Mouse (Mus musculus): ENCODE measurements around the gene Nwd1.
A peak's percentile ranks its signal among the peaks of the same experiment; 100 is the strongest.

Gene Nwd1

GRCm38 (mm10) chr8:72698349-72698926, 51.9 kb downstream of the Nwd1 start:
- DNase-seq (ENCODE audit: low read depth, low spot score): no peak

GRCm38 (mm10) chr8:72712569-72712968, 66.1 kb downstream of the Nwd1 start:
- no peak for DNase-seq (ENCODE audit: low read depth, low spot score)

GRCm38 (mm10) chr8:72716594-72716993, 70.1 kb downstream of the Nwd1 start:
- DNase-seq (ENCODE audit: low read depth, low spot score): no peak

GRCm38 (mm10) chr8:72720541-72720940, 74.0 kb downstream of the Nwd1 start:
- no peak for DNase-seq (ENCODE audit: low read depth, low spot score)

GRCm38 (mm10) chr8:72722769-72723650, 76.5 kb downstream of the Nwd1 start, which contains the start of gene Sin3b:
Gene Sin3b, plus strand, starts transcription at chr8:72723285.
- peak; percentile 90 for DNase-seq (ENCODE audit: low read depth, low spot score)

- DNase-seq (ENCODE audit: low read depth, low spot score): no peak
Observed at GRCm38 (mm10) chr8:72723651-72724001, 77.1 kb downstream of the Nwd1 start.

GRCm38 (mm10) chr8:72728636-72729035, 82.1 kb downstream of the Nwd1 start:
- no peak for DNase-seq (ENCODE audit: low read depth, low spot score)

GRCm38 (mm10) chr8:72735001-72735400, 88.5 kb downstream of the Nwd1 start:
- DNase-seq (ENCODE audit: low read depth, low spot score): no peak

- no peak for DNase-seq (ENCODE audit: low read depth, low spot score)
Observed at GRCm38 (mm10) chr8:72736868-72737267, 90.4 kb downstream of the Nwd1 start.

- peak; percentile 21 for DNase-seq (ENCODE audit: low read depth, low spot score)
Observed at GRCm38 (mm10) chr8:72746061-72746460, 99.5 kb downstream of the Nwd1 start.

- no peak for DNase-seq (ENCODE audit: low read depth, low spot score)
Observed at GRCm38 (mm10) chr8:72749846-72750245, 103.3 kb downstream of the Nwd1 start.

GRCm38 (mm10) chr8:72750266-72750665, 103.8 kb downstream of the Nwd1 start:
- DNase-seq (ENCODE audit: low read depth, low spot score): no peak

- DNase-seq (ENCODE audit: low read depth, low spot score): no peak
Observed at GRCm38 (mm10) chr8:72751126-72751525, 104.6 kb downstream of the Nwd1 start.

GRCm38 (mm10) chr8:72752289-72752688, 105.8 kb downstream of the Nwd1 start:
- DNase-seq (ENCODE audit: low read depth, low spot score): no peak

- DNase-seq (ENCODE audit: low read depth, low spot score): no peak
Observed at GRCm38 (mm10) chr8:72753165-72753564, 106.7 kb downstream of the Nwd1 start.

- no peak for DNase-seq (ENCODE audit: low read depth, low spot score)
Observed at GRCm38 (mm10) chr8:72753781-72754180, 107.3 kb downstream of the Nwd1 start.

GRCm38 (mm10) chr8:72756031-72756430, 109.5 kb downstream of the Nwd1 start:
- no peak for DNase-seq (ENCODE audit: low read depth, low spot score)

GRCm38 (mm10) chr8:72756771-72757390, 110.4 kb downstream of the Nwd1 start:
- no peak for DNase-seq (ENCODE audit: low read depth, low spot score)

GRCm38 (mm10) chr8:72757426-72758195, 111.1 kb downstream of the Nwd1 start:
- no peak for DNase-seq (ENCODE audit: low read depth, low spot score)

- DNase-seq (ENCODE audit: low read depth, low spot score): no peak
Observed at GRCm38 (mm10) chr8:72758310-72758709, 111.8 kb downstream of the Nwd1 start.

GRCm38 (mm10) chr8:72760216-72760615, 113.7 kb downstream of the Nwd1 start:
- DNase-seq (ENCODE audit: low read depth, low spot score): no peak

All from forelimb bud, embryonic 11.5 days (tissue).